Mouse (Mus musculus): ENCODE results near the gene Ociad1. TPM values are rescaled to one million over a fixed set of nuclear protein-coding genes. Genes with fewer than 3 reads are reported as not detected.

Ociad1 gene
- polyA plus RNA-seq, 1 experiment = 16.0 TPM

- H3K27ac ChIP-seq (ENCODE audit: insufficient read depth, low read depth, low read length) = no peak overlapping the region
- no peak for TF ChIP-seq POLR2A (IDR thresholded peaks at IDR 0.05; ENCODE audit: low read depth, low read length)
- TF ChIP-seq CTCF (IDR thresholded peaks at IDR 0.05; ENCODE audit: extremely low read depth, insufficient read length, insufficient replicate concordance, low read depth, low read length) = no peak
- 69% methylated on average over 11 of the region's 11 CpGs for WGBS
- no peaks in the 10 kb centered on the region for H3K27me3 ChIP-seq (ENCODE audit: control insufficient read depth, insufficient read depth, low read length)
- H3K36me3 ChIP-seq (ENCODE audit: control insufficient read depth, insufficient read depth, low read length) = no peaks in the 10 kb centered on the region
- H3K4me1 ChIP-seq (ENCODE audit: control insufficient read depth, insufficient read depth, insufficient read length, low read length) = no peaks in the 10 kb centered on the region
- no peak overlapping the region for H3K4me3 ChIP-seq (ENCODE audit: low read depth, low read length)
These were observed 23.9 kb upstream of the Ociad1 start for GRCm38 (mm10) chr5:73268636-73269213.

GRCm38 (mm10) chr5:73270612-73271011 lies 22.0 kb upstream of the Ociad1 start:
- H3K27ac ChIP-seq (ENCODE audit: insufficient read depth, low read depth, low read length) = no peak overlapping the region
- no peaks in the 10 kb centered on the region for H3K36me3 ChIP-seq (ENCODE audit: control insufficient read depth, insufficient read depth, low read length)
- TF ChIP-seq POLR2A (IDR thresholded peaks at IDR 0.05; ENCODE audit: low read depth, low read length) (no peak), CTCF (IDR thresholded peaks at IDR 0.05; ENCODE audit: extremely low read depth, insufficient read length, insufficient replicate concordance, low read depth, low read length) (no peak)
- WGBS = 80% methylated on average over 6 of the region's 6 CpGs
- H3K4me3 ChIP-seq (ENCODE audit: low read depth, low read length) = no peak overlapping the region
- H3K4me1 ChIP-seq (ENCODE audit: control insufficient read depth, insufficient read depth, insufficient read length, low read length) = no peaks in the 10 kb centered on the region
- H3K27me3 ChIP-seq (ENCODE audit: control insufficient read depth, insufficient read depth, low read length) = no peaks in the 10 kb centered on the region

GRCm38 (mm10) chr5:73273171-73273570 lies 19.4 kb upstream of the Ociad1 start:
- no peak overlapping the region for H3K27ac ChIP-seq (ENCODE audit: insufficient read depth, low read depth, low read length)
- WGBS = 82% methylated on average over 4 of the region's 4 CpGs
- no peak overlapping the region for H3K4me3 ChIP-seq (ENCODE audit: low read depth, low read length)
- TF ChIP-seq POLR2A (IDR thresholded peaks at IDR 0.05; ENCODE audit: low read depth, low read length) (no peak), CTCF (IDR thresholded peaks at IDR 0.05; ENCODE audit: extremely low read depth, insufficient read length, insufficient replicate concordance, low read depth, low read length) (no peak)
- no peaks in the 10 kb centered on the region for H3K36me3 ChIP-seq (ENCODE audit: control insufficient read depth, insufficient read depth, low read length)
- H3K27me3 ChIP-seq (ENCODE audit: control insufficient read depth, insufficient read depth, low read length) = no peaks in the 10 kb centered on the region
- H3K4me1 ChIP-seq (ENCODE audit: control insufficient read depth, insufficient read depth, insufficient read length, low read length) = no peaks in the 10 kb centered on the region

GRCm38 (mm10) chr5:73274941-73275340 lies 17.6 kb upstream of the Ociad1 start:
- WGBS = 77% methylated on average over 2 of the region's 2 CpGs
- TF ChIP-seq POLR2A (IDR thresholded peaks at IDR 0.05; ENCODE audit: low read depth, low read length) (no peak), CTCF (IDR thresholded peaks at IDR 0.05; ENCODE audit: extremely low read depth, insufficient read length, insufficient replicate concordance, low read depth, low read length) (no peak)
- no peak overlapping the region for H3K27ac ChIP-seq (ENCODE audit: insufficient read depth, low read depth, low read length)

GRCm38 (mm10) chr5:73279190-73279589 lies 13.4 kb upstream of the Ociad1 start:
- TF ChIP-seq CTCF (IDR thresholded peaks at IDR 0.05; ENCODE audit: extremely low read depth, insufficient read length, insufficient replicate concordance, low read depth, low read length) (no peak), POLR2A (IDR thresholded peaks at IDR 0.05; ENCODE audit: low read depth, low read length) (no peak)
- peak overlapping the region; percentile 22; the same call in 1 of the 2 replicates for H3K27ac ChIP-seq (ENCODE audit: insufficient read depth, low read depth, low read length)
- H3K4me3 ChIP-seq (ENCODE audit: low read depth, low read length) = no peak overlapping the region

More at GRCm38 (mm10) chr5:73274941-73275340, 17.6 kb upstream of the Ociad1 start:
- Histone ChIP-seq H3K36me3 (ENCODE audit: control insufficient read depth, insufficient read depth, low read length) (no peaks in the 10 kb centered on the region), H3K4me1 (ENCODE audit: control insufficient read depth, insufficient read depth, insufficient read length, low read length) (peaks cover 5% of the 10 kb centered on the region; the same call in 1 of the 2 replicates), H3K27me3 (ENCODE audit: control insufficient read depth, insufficient read depth, low read length) (no peaks in the 10 kb centered on the region), H3K4me3 (ENCODE audit: low read depth, low read length) (no peak overlapping the region)

GRCm38 (mm10) chr5:73279732-73280566 lies 12.6 kb upstream of the Ociad1 start:
- H3K4me1 ChIP-seq (ENCODE audit: control insufficient read depth, insufficient read depth, insufficient read length, low read length) = peaks cover 5% of the 10 kb centered on the region; the same call in 1 of the 2 replicates
- H3K27ac ChIP-seq (ENCODE audit: insufficient read depth, low read depth, low read length) = peak overlapping the region; percentile 22; the same call in 1 of the 2 replicates
- H3K4me3 ChIP-seq (ENCODE audit: low read depth, low read length) = no peak overlapping the region
- WGBS = 43% methylated on average over 4 of the region's 4 CpGs
- H3K27me3 ChIP-seq (ENCODE audit: control insufficient read depth, insufficient read depth, low read length) = no peaks in the 10 kb centered on the region
- no peak for TF ChIP-seq POLR2A (IDR thresholded peaks at IDR 0.05; ENCODE audit: low read depth, low read length)
- no peak for TF ChIP-seq CTCF (IDR thresholded peaks at IDR 0.05; ENCODE audit: extremely low read depth, insufficient read length, insufficient replicate concordance, low read depth, low read length)
- H3K36me3 ChIP-seq (ENCODE audit: control insufficient read depth, insufficient read depth, low read length) = no peaks in the 10 kb centered on the region

More at GRCm38 (mm10) chr5:73279190-73279589, 13.4 kb upstream of the Ociad1 start:
- H3K27me3 ChIP-seq (ENCODE audit: control insufficient read depth, insufficient read depth, low read length) = no peaks in the 10 kb centered on the region
- no peaks in the 10 kb centered on the region for H3K36me3 ChIP-seq (ENCODE audit: control insufficient read depth, insufficient read depth, low read length)
- peaks cover 5% of the 10 kb centered on the region; the same call in 1 of the 2 replicates for H3K4me1 ChIP-seq (ENCODE audit: control insufficient read depth, insufficient read depth, insufficient read length, low read length)
- WGBS = 64% methylated on average over 10 of the region's 10 CpGs

GRCm38 (mm10) chr5:73280567-73280850 lies 12.1 kb upstream of the Ociad1 start:
- TF ChIP-seq CTCF (IDR thresholded peaks at IDR 0.05; ENCODE audit: extremely low read depth, insufficient read length, insufficient replicate concordance, low read depth, low read length) (no peak), POLR2A (IDR thresholded peaks at IDR 0.05; ENCODE audit: low read depth, low read length) (no peak)
- H3K27me3 ChIP-seq (ENCODE audit: control insufficient read depth, insufficient read depth, low read length) = no peaks in the 10 kb centered on the region
- no peaks in the 10 kb centered on the region for H3K36me3 ChIP-seq (ENCODE audit: control insufficient read depth, insufficient read depth, low read length)
- no peak overlapping the region for H3K27ac ChIP-seq (ENCODE audit: insufficient read depth, low read depth, low read length)
- WGBS = 29% methylated on average over 4 of the region's 4 CpGs
- no peak overlapping the region for H3K4me3 ChIP-seq (ENCODE audit: low read depth, low read length)
- peaks cover 5% of the 10 kb centered on the region; the same call in 1 of the 2 replicates for H3K4me1 ChIP-seq (ENCODE audit: control insufficient read depth, insufficient read depth, insufficient read length, low read length)
